Mouse (Mus musculus): ENCODE measurements around the gene Atp6v0a4.

- no peak for TF ChIP-seq POLR2A (IDR thresholded peaks at IDR 0.05; ENCODE audit: low read depth, low read length)
- TF ChIP-seq CTCF (conservative IDR thresholded peaks at IDR 0.05; ENCODE audit: insufficient read depth, insufficient read length, low read depth, low read length), result no peak
Observed at GRCm38 (mm10) chr6:38103775-38104174, 20.6 kb downstream of the Atp6v0a4 start.
